Mouse (Mus musculus) megakaryocyte, adult 5-6 weeks (primary cell): ENCODE results near the gene Dnah11. TPM values are rescaled to one million over a fixed set of nuclear protein-coding genes. Genes with fewer than 3 reads are reported as not detected.
"Not testable (repeated sequence)": the region's sequence is repeated elsewhere in the genome, so short reads cannot be mapped to it uniquely, and the experiment has no call there.

ENCODE experiments used
- ATAC-seq: 2 replicates; pipeline ENCODE4 v1.8.0; 2016; ENCODE audit warnings: mild to moderate bottlenecking, inconsistent platforms; ENCODE audit not compliant: poor library complexity, severe bottlenecking
- total RNA-seq, 2 experiments: library from RNA; stranded (forward) in 1 of 2; stranded (reverse) in 1 of 2; fragments of 153-499, 151-499 nt in 1 of 2; fragments of 221-1000, 200-1000 nt in 1 of 2; gene quantifications; 2 replicates each; pipeline versions ENCODE4 v1.2.3 to v1.2.4; 2015 to 2017

Dnah11 gene
- total RNA-seq, 2 experiments from 2014 or later, result not detected

DNA sequence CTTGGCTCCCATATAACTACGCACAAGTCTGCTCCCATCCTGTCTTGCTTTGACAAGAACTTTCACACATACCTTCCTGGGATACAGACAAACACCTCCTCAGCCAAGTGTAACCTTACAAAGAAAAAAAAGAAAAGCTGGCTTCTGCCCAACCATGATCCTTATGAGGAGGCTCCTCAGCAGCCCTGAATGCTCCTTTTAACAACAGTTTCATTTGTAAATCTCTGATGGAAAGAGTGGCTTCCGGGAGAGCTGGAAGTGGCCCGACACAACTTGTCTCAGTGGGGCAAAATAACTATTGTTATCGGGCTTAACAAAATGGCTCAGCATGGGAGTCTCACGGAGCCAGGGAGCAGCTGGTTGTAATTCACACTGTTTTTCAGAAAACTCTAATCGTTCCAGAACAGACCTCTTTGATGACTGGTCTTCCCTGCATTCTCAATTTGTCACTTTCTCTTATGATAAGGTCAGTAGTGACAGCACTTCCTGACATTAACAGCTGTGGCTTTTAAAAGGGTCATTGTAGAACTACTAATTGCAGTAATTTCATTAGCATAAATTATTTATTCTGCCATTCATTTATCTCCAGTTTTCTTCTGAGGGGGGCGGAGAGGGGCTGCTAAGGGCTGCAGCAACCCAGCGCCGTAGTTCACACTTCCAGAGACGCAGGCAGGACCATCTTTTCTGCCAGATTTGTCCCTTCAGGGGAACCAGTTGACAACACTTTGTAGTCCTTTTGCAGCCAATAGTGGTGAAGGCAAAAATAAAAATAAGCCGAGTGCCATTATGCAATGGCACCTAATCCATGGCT lies 209.6 kb downstream of the Dnah11 start:
- ATAC-seq, result no peak

DNA sequence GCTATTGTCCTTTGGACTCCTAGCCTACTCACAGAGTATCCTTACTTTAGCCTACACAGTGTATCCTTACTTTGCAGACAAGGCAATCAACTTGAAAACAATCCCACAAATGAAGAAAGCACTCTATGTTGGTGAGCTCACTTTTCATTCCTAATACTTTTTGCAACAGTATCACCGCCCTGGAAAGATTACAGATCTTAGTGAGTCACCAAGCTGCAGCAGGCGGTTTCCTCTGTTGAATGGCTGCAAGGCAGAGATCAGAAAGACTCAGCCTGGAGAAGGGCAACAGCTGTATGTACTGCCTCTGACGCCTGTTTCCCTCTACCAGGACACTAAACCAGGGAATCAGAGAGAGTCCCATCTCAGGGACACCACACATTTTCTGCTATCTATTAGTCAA lies 218.5 kb downstream of the Dnah11 start:
- ATAC-seq, result no peak

GRCm38 (mm10) chr12:117973712-117974111 lies 225.1 kb downstream of the Dnah11 start:
- ATAC-seq, result no peak

DNA sequence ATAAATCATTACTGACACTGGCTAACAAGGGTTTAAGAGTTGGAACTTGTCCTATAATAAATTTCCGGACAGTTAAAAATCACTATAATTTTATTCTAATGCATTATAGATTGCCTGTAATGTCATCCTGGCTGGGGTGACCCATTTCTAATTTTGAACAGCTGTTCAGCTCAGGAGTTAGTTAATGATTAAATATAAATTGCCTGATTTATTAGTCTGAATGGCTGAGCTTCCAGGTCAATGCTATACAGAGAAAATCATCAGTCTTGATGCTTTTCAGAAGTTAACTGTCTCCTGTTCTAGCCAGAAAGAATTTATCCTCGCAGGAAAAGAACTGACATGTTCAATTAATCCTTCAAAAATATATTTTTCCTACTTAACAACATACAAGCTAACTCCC lies 236.1 kb downstream of the Dnah11 start:
- no peak for ATAC-seq

DNA sequence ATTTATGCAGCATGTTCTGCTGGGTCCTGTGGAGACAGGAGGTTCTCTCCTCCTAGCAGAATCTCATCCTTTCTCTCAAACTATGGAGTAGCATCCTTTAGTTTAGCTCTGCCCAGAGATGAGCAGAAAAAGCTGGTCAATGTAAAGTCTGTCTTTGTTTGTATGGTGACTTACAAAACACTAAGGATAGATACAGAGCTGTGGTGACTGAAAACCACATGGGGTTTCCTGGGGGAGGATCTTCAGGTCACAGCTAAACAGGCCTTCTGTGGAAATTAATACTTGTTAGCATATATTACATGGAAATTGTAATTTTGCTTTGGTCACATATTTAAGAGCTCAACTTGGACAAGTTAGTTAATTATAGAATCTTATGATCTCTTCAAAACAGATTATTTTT lies 239.6 kb downstream of the Dnah11 start:
- ATAC-seq, result no peak

DNA sequence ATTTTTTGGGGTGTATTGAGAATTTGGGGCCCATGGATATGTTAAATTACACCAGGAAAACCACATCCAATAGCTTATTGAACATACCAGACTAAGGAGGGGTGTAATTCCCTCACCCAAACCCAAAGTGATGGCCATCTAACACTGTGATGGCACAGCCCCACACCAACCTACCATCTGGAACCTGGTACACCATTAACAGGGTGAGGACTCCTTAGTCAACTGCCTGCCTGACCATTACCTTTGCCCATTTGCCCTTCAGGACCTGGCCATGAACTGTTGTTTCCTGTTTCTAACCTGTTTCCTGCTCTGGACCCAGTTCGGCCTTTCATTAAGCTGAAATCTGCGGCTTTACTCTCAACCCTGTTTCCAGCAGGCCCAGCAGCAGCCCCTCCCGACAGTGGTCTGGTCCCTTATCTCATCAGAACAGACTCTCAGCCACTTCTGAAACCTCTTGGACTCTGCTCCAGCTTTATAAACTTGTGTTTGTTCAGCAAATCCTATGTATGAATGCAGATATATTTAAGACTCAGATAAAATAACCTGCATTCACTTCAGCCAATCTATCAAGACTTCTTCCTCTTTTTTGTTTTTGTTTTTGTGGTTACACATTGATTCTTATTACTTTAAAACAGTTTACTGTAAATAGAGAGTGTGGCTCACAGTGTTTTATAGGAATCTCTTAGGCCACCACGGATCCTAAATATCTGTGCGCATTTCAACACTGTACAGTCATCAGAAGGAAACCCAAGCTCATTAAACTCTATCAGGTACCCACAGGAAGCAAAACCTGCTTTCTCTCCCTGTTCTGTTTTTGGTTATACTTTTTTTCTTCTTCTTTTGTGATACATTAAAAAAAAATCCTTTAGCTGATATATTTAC lies 251.8 kb downstream of the Dnah11 start:
- ATAC-seq, result peak; percentile 24; the same call in 1 of the 2 replicates

GRCm38 (mm10) chr12:117941947-117942346 lies 256.9 kb downstream of the Dnah11 start:
- ATAC-seq, result no peak

- no peak for ATAC-seq
These were observed 260.6 kb downstream of the Dnah11 start for GRCm38 (mm10) chr12:117938214-117938613.

GRCm38 (mm10) chr12:117932026-117932425 lies 266.8 kb downstream of the Dnah11 start:
- ATAC-seq, result no peak

DNA sequence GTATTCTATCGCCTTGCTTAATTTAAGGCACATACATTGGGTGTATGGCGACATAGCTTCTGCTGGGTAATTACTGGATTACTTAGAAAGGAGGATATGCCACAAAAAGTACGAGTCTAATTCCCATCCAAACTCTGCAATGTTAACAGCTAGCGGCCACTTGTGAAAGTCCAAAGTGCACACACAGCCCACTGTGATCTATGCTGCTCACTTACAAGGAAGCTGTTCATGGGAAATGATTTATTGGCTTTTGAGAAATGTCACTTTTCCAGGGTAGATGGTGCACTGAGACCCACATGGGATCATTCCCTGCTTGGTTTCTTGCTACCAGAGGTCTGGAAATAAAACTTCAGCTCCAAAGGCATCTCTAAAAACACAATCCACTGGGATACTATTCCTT lies 269.1 kb downstream of the Dnah11 start:
- ATAC-seq, result no peak

DNA sequence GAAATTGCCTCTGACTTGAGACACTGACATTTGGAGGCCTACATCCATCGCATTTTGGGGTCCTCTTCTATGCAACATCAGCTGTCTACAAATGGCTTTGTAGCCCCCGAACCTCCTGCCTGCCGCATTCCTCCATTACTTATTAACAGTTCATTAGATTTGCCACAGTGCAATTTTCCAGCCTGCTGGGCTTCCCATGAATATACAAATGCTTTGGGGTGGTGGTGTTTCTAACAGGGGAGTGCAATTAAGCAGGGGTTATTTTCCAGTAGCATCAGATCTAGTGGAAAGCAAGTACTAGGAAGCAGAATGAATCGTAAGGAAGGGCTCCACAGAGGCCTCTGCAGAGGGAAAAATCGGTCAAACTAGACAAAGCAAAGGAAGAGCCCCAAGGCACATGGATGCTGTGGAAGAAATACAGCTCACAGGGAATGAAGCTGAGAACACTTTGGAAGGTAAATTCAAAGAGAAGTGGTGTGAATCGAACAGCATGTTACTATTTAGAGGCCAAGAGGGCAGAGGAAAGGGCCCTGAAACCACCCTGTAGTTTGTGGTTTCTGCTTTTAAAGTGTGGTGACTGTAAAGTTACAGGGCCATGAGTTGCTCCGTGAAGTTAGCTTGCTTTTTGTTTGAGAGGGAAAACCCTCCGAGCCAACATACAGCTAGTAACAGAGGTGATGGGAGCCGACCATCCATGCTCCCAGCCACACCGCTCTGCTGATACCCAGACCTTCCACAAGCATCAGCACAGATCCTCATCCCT lies 282.8 kb downstream of the Dnah11 start:
- peak; percentile 27; the same call in 1 of the 2 replicates for ATAC-seq

- no peak for ATAC-seq
These were observed 284.1 kb downstream of the Dnah11 start for GRCm38 (mm10) chr12:117914613-117915245.

DNA sequence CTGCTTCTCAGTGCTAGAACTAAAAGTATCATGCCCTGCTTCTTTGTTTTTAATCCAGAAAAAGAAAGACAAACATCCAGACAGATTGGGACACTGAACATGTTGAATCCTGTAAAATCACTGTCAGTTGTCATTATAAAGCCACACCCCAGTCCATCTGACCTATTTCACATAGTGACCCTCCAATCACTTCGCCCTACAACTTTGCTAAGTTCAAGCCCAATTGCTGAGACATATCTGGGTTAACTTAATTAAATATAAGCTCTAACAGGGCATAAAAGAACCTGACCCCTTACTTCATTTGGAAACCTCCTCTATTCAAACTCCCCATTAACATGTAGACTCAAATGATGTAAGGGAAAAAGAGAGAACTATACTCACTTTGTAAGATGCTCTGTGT lies 287.4 kb downstream of the Dnah11 start:
- no peak for ATAC-seq

DNA sequence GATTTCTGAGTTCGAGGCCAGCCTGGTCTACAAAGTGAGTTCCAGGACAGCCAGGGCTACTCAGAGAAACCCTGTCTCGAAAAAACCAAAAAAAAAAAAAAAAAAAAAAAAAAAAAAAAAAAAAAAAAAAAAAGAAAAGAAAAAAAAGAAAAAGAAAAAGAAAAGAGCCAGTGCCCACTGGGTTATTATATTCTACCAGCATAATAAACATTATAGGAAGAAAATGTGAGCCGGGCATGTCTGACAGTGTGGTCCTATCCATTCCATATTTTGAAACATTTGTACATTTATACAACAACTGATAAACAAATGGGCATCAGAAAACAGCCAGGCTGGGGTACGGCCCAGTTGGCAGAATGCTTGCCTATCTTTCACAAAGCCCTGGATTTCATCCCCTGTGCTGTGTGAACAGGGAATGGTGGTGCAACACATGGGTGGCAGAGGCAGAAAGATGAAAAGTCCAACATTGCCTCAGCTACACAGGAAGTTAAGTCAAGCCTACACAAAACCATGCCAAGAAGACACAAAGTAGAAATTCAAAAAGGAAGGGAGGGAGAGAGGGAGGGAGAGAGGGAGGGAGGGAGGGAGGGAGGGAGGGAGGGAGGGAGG lies 293.5 kb downstream of the Dnah11 start:
- ATAC-seq, result not testable (repeated sequence)

DNA sequence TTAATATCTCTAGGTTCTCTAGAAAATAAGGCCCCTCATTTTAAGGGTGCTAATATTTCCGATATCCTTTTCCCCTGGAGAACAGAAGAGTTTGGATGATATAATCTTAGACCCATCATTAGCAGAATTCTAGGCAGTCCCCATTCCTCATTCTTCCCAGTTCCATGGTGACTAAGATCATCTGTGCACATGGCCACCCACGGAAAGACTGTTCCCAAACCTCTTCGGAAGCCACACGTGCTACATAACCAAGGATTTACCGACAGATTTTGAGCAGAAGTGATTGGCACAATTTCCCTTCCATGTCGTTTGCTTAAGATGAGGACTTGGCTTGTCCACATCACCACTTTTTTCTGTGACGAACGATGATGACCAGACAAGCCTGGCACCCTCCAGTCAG lies 295.2 kb downstream of the Dnah11 start:
- ATAC-seq, result no peak

DNA sequence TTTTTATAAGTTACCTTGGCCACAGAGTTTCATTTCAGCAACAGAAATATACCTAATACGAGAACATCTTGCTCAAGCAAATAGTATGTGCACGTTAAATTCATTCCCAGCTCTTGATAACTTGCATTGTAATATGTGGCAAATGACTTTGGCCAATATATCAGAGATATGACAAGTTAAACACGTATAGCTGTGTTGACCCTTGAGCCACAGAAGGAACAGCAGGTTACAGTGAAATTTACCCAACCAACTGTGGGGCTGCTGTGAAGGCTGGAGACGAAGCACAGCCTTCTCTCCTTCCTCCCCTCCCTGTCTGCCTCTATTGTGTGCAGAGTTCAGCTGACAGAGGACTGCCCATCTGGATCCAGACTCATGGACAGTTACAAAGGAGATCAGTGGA lies 297.5 kb downstream of the Dnah11 start:
- not testable (repeated sequence) for ATAC-seq

DNA sequence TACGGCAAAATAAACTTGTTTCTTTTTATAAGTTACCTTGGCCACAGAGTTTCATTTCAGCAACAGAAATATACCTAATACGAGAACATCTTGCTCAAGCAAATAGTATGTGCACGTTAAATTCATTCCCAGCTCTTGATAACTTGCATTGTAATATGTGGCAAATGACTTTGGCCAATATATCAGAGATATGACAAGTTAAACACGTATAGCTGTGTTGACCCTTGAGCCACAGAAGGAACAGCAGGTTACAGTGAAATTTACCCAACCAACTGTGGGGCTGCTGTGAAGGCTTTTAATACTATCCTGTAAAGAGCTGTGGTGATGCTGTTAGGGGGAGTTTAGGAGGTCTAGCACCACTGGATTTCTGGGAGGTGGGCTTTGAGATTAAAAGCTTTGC lies 298.0 kb downstream of the Dnah11 start:
- ATAC-seq, result not testable (repeated sequence)

- no peak for ATAC-seq
These were observed 311.4 kb downstream of the Dnah11 start for GRCm38 (mm10) chr12:117887422-117887821.

DNA sequence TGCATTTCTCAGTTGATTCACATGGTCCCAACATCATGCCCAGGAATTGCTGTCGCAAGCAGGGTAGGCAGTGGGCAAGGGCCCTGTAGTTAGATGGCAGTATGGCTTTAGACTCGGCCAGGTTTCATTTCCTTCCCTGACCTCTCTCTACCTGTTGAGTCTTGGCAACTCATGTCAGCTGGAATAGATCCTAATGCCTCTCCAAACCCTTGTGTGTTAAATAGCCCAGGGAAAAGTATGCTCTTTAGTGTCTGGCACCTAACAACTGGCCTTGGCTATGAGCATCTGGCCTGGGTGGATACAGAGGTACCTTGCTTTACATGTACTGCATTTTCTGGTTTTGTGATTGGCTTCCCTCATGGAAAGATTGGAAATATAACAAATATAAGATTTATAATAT lies 314.2 kb downstream of the Dnah11 start:
- ATAC-seq, result no peak

- ATAC-seq, result no peak
These were observed 320.5 kb downstream of the Dnah11 start for GRCm38 (mm10) chr12:117878341-117878740.
